Mouse (Mus musculus): ENCODE measurements around the gene Clint1.

The Clint1 gene

GRCm38 (mm10) chr11:45942281-45942680, 90.4 kb downstream of the Clint1 start:
- DNase-seq: no peak

GRCm38 (mm10) chr11:45943108-45943705, 91.4 kb downstream of the Clint1 start:
- DNase-seq: peak; percentile 17

DNA sequence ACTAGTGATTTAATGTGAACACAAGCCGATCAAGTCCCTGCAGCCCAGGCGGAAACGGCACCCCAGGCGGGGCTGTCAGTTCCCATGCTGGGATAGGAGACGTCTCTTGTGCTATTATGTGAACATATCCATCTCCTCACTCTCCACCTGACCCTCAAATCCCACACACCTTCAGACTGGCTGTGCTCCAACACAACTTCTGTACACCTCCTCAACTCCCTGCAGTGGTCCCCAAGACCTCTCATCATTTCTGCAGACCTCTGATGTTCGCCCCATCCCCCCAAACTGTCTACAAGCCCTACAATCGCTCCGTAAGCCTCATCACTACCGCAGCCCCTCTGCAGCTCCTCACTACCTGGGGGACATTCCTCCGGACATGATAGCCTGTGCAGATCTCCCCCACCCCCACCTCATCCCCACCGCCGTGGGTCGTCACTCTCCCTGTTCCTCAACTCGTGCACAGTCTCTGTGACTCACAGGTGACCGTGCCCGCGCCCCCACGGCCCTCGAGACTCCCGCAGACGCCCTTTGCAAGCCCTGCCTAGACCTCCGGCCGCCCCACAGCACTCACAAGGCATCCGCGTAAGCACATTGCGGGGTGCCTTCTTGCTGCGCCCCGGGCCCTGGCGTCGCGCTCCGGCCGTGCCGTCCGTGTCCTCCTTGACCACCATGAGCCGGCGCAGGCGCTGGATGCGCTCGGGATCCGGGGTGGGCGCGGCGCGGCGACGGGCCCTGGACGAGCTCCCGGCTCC, 92.2 kb downstream of the Clint1 start:
- DNase-seq: peak; percentile 16

- peak; percentile 95 for DNase-seq
These were observed 92.8 kb downstream of the Clint1 start, which contains the start of gene Lsm11 for GRCm38 (mm10) chr11:45944643-45945156. TSS of gene Lsm11 (minus strand) at chr11:45944935.

- no peak for DNase-seq
These were observed 94.9 kb downstream of the Clint1 start for GRCm38 (mm10) chr11:45946796-45947195.

GRCm38 (mm10) chr11:45947491-45947890, 95.6 kb downstream of the Clint1 start:
- DNase-seq: no peak

GRCm38 (mm10) chr11:45955127-45955627, 103.3 kb downstream of the Clint1 start, which contains the start of gene Thg1l:
TSS of gene Thg1l (minus strand) at chr11:45955494.
- peak; percentile 94 for DNase-seq

DNA sequence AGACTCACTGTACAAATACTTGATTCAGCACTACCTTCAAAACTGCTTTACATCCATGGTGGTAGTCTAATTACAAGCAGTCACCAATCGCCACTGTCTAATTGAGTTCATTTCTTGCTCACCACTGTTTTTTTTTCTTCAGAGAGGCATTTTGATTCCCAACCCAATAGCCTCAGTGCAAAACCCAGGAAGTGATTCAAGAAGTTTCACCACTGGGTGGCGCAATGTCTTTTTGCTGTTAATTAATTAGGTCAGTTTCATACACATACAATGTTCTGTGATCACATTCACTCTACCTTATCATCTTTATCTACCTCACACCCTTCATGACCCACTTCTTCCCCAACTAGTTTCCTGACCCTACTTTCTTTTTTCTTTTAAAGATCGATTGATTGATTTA, 107.7 kb downstream of the Clint1 start:
- peak; percentile 49 for DNase-seq

DNA sequence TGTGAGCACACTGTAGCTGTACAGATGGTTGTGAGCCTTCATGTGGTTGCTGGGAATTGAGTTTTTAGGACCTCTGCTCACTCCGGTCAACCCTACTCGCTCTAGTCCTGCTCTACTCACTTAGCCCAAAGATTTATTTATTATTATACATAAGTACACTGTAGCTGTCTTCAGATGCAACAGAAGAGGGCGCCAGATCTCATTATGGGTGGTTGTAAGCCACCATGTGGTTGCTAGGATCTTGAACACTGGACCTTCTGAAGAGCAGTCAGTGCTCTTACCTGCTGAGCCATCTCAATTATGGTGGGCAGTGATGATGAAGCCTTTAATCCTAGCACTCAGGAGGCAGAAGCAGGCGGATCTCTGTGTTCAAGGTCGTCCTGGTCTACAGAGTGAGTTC, 108.2 kb downstream of the Clint1 start:
- no peak for DNase-seq

Data from lung, postnatal 10 days (tissue).